Mouse (Mus musculus) G1E (cell line): ENCODE measurements around the gene Rhog.

Experiments
- CTCF ChIP-seq: IDR thresholded peaks from 2 replicates; pipeline ENCODE4 v1.5.1; 2012; ENCODE audit warnings: low read depth, low read length, inconsistent platforms, mixed read lengths
- GATA1 ChIP-seq: IDR thresholded peaks from 2 replicates; pipeline ENCODE4 v1.6.1; 2012; ENCODE audit warnings: borderline replicate concordance, low read length, inconsistent platforms, mixed read lengths
- GATA2 ChIP-seq: IDR thresholded peaks from 2 replicates; pipeline ENCODE4 v1.6.1; 2012; ENCODE audit warnings: low read depth, low read length, inconsistent platforms, borderline replicate concordance
- POLR2AphosphoS5 ChIP-seq: IDR thresholded peaks from 2 replicates; pipeline ENCODE4 v1.6.1; 2012; ENCODE audit warnings: low read depth, low read length, inconsistent platforms; ENCODE audit not compliant: insufficient replicate concordance
- TAL1 ChIP-seq: conservative IDR thresholded peaks from 2 replicates; pipeline ENCODE4 v1.6.1; 2012; ENCODE audit warnings: low read depth, low read length, inconsistent platforms, mixed read lengths

- TF ChIP-seq CTCF = no peak
- no peak for TF ChIP-seq GATA1
- TF ChIP-seq TAL1 = no peak
- no peak for TF ChIP-seq POLR2AphosphoS5
- TF ChIP-seq GATA2 = no peak
Measured at GRCm38 (mm10) chr7:102229814-102230213, 26.0 kb downstream of the Rhog start.
